Comparison of ENCODE assay signal across 9 mouse cellular contexts in genomic region chr11:65124913-65125418, GRCm38 (mm10). TPM values are rescaled to one million over a fixed set of nuclear protein-coding genes. Genes with fewer than 3 reads are reported as not detected.
DNase-seq lines count a peak whose midpoint lies in the region; ATAC-seq and TF ChIP-seq lines count a peak whose summit lies in the region.
"Had no signal": no experiment of that assay in that cellular context is flagged by ENCODE, and none has a peak within 500 bp of the region (broad histone marks: within the 10 kb centered on the region; RNA-seq: fewer than 3 reads in every experiment).

No protein-coding gene starts in this region.

- no peak overlapping the region for H3K4me2 ChIP-seq in intestine, embryonic 14.5 days (ENCODE audit: low read length)
- no peak overlapping the region for H3K4me2 ChIP-seq in lung, postnatal 0 days (replicated peaks; ENCODE audit: low read depth, low read length)
- no peak overlapping the region for H3K4me2 ChIP-seq in stomach, embryonic 16.5 days (ENCODE audit: low read depth, low read length)
- H3K4me2 ChIP-seq: liver, embryonic 13.5 days had no signal

- no peak overlapping the region for H3K9ac ChIP-seq in intestine, embryonic 14.5 days (ENCODE audit: low read length)
- no peak overlapping the region for H3K9ac ChIP-seq in lung, postnatal 0 days (replicated peaks; ENCODE audit: low read depth)
- no peak overlapping the region for H3K9ac ChIP-seq in stomach, embryonic 16.5 days (ENCODE audit: low read length)
- H3K9ac ChIP-seq: liver, embryonic 13.5 days had no signal

- whole genome bisulfite sequencing in intestine, embryonic 14.5 days = 44% methylated on average over 8 of the region's 8 CpGs
- WGBS in lung, postnatal 0 days = 37% methylated on average over 8 of the region's 8 CpGs
- WGBS in stomach, embryonic 16.5 days = 53% methylated on average over 8 of the region's 8 CpGs

- intact Hi-C loops in gastrocnemius, postnatal 36 days (cut with DNase I) = loop anchor here (5.0 kb wide), 1 partner anchor 33 kb away; no protein-coding TSS in a partner anchor

- no peak overlapping the region for H3K4me3 ChIP-seq in intestine, embryonic 14.5 days (ENCODE audit: low read depth, low read length)
- H3K4me3 ChIP-seq in lung, postnatal 0 days (ENCODE audit: low read depth, low read length) = no peak overlapping the region
- H3K4me3 ChIP-seq in stomach, embryonic 16.5 days (replicated peaks; ENCODE audit: low read length) = no peak overlapping the region
- H3K4me3 ChIP-seq: liver, embryonic 13.5 days had no signal

- no peaks in the 10 kb centered on the region for H3K9me3 ChIP-seq in intestine, embryonic 14.5 days (ENCODE audit: control insufficient read depth, low read length)
- H3K9me3 ChIP-seq in lung, postnatal 0 days (ENCODE audit: low read length) = no peaks in the 10 kb centered on the region
- no peaks in the 10 kb centered on the region for H3K9me3 ChIP-seq in stomach, embryonic 16.5 days (replicated peaks; ENCODE audit: control insufficient read depth, low read length)
- H3K9me3 ChIP-seq: liver, embryonic 13.5 days had no signal

- H3K27me3 ChIP-seq in intestine, embryonic 14.5 days (replicated peaks; ENCODE audit: control insufficient read depth, insufficient read depth, low read length) = no peaks in the 10 kb centered on the region
- H3K27me3 ChIP-seq in lung, postnatal 0 days (replicated peaks; ENCODE audit: insufficient read depth, low read length) = no peaks in the 10 kb centered on the region
- no peaks in the 10 kb centered on the region for H3K27me3 ChIP-seq in stomach, embryonic 16.5 days (ENCODE audit: control insufficient read depth, insufficient read depth, low read length)
- H3K27me3 ChIP-seq: liver, embryonic 13.5 days had no signal

- peak; percentile 55 for ATAC-seq in intestine, embryonic 14.5 days (replicated peaks; ENCODE audit: low FRiP score, low TSS enrichment, low read depth)
- ATAC-seq in lung, postnatal 0 days = peak; percentile 53
- peak; percentile 80; the same call in 1 of the 2 replicates for ATAC-seq in stomach, embryonic 16.5 days (ENCODE audit: insufficient read depth, low FRiP score)
- no peak for ATAC-seq in megakaryocyte, adult 5-6 weeks (ENCODE audit: poor library complexity, severe bottlenecking)

- no peaks in the 10 kb centered on the region for H3K36me3 ChIP-seq in intestine, embryonic 14.5 days (ENCODE audit: control insufficient read depth, insufficient read depth, low read length)
- H3K36me3 ChIP-seq in lung, postnatal 0 days (ENCODE audit: insufficient read depth, low read length) = no peaks in the 10 kb centered on the region
- H3K36me3 ChIP-seq in stomach, embryonic 16.5 days (ENCODE audit: control insufficient read depth, insufficient read depth, low read length) = no peaks in the 10 kb centered on the region
- H3K36me3 ChIP-seq: liver, embryonic 13.5 days had no signal

- no peak for TF ChIP-seq EP300 in lung, postnatal 0 days (IDR thresholded peaks at IDR 0.05)

- TF ChIP-seq CTCF in lung, postnatal 0 days (IDR thresholded peaks at IDR 0.05) = 0 out of 2 replicates have a peak, but pooled peaks have one; percentile 6

- peak; percentile 37 for DNase-seq in adrenal gland, adult 2 months
- no peak for DNase-seq in adrenal gland, postnatal 4 days (ENCODE audit: low spot score in 2 of 2)
- peak; percentile 46 for DNase-seq in embryo, embryonic 10.5 days (ENCODE audit: low spot score)
- peak; percentile 21 to 28 for DNase-seq in gastrocnemius, postnatal 36 days
- no peak for DNase-seq in intestine, embryonic 14.5 days (ENCODE audit: low spot score)
- peak; percentile 19 for DNase-seq in lung, postnatal 0 days (ENCODE audit: low spot score)
- DNase-seq: liver, embryonic 13.5 days had no signal

- peaks cover 12% of the 10 kb centered on the region for H3K4me1 ChIP-seq in intestine, embryonic 14.5 days (replicated peaks; ENCODE audit: control insufficient read depth, insufficient read depth, low read length)
- no peaks in the 10 kb centered on the region for H3K4me1 ChIP-seq in lung, postnatal 0 days (ENCODE audit: insufficient read depth, low read depth, low read length)
- peaks cover 6% of the 10 kb centered on the region; the same call in 1 of the 2 replicates for H3K4me1 ChIP-seq in stomach, embryonic 16.5 days (ENCODE audit: control insufficient read depth, insufficient read depth, low read length)
- H3K4me1 ChIP-seq: liver, embryonic 13.5 days had no signal

- no peak overlapping the region for H3K27ac ChIP-seq in intestine, embryonic 14.5 days (ENCODE audit: low read depth)
- H3K27ac ChIP-seq in lung, postnatal 0 days (ENCODE audit: low read length) = no peak overlapping the region
- H3K27ac ChIP-seq in stomach, embryonic 16.5 days (ENCODE audit: low read length) = peak overlapping the region; percentile 8; the same call in 1 of the 2 replicates
- H3K27ac ChIP-seq: liver, embryonic 13.5 days had no signal

RNA-seq across cellular contexts. Expression of gene 1700086D15Rik, which starts 34.7 kb away (rescaled TPM):
- total RNA-seq in adrenal gland, adult 2 months (2021) = not detected
- not detected in 2 replicates for polyA plus RNA-seq in adrenal gland, adult 2 months (2012; rRNA removed)
- under 1 TPM; 0.68 to 0.81 TPM for total RNA-seq in adrenal gland, postnatal 4 days (2021)
- under 1 TPM in 1 of 2 experiments, not detected in 1; 0.25 TPM for total RNA-seq in gastrocnemius, postnatal 36 days (2021)
- polyA plus RNA-seq in intestine, embryonic 14.5 days (2014; fragmentation: Nextera tagmentation; extraction: Ambion mirVana) = not detected in 2 replicates
- polyA plus RNA-seq in lung, postnatal 0 days (2015; fragmentation: Nextera tagmentation; extraction: Ambion mirVana) = 0.29 and 0.32 TPM in 2 replicates
- polyA plus RNA-seq in stomach, embryonic 16.5 days (2015; fragmentation: Nextera tagmentation; extraction: Ambion mirVana) = not detected in 2 replicates
- not detected in 2 replicates for total RNA-seq in megakaryocyte, adult 5-6 weeks (2015)
- not detected in 2 replicates for total RNA-seq in megakaryocyte, adult 5-6 weeks (2017)
- polyA plus RNA-seq: liver, embryonic 13.5 days had no signal

RNA-seq across cellular contexts. Expression of gene Arhgap44, which starts 37.8 kb away (rescaled TPM):
- 10 to 100 TPM in 1 of 2 experiments, 1 to 10 TPM in 1; 6.8 to 15.5 TPM for total RNA-seq in adrenal gland, adult 2 months (2021)
- 4.8 and 5.0 TPM in 2 replicates for polyA plus RNA-seq in adrenal gland, adult 2 months (2012; rRNA removed)
- 10 to 100 TPM in 1 of 2 experiments, 1 to 10 TPM in 1; 9.5 to 11.0 TPM for total RNA-seq in adrenal gland, postnatal 4 days (2021)
- total RNA-seq in gastrocnemius, postnatal 36 days (2021) = 1 to 10 TPM; 6.8 to 9.0 TPM
- polyA plus RNA-seq in intestine, embryonic 14.5 days (2014; fragmentation: Nextera tagmentation; extraction: Ambion mirVana) = 5.5 and 6.2 TPM in 2 replicates
- 31.2 and 33.7 TPM in 2 replicates for polyA plus RNA-seq in lung, postnatal 0 days (2015; fragmentation: Nextera tagmentation; extraction: Ambion mirVana)
- 5.5 and 5.9 TPM in 2 replicates for polyA plus RNA-seq in stomach, embryonic 16.5 days (2015; fragmentation: Nextera tagmentation; extraction: Ambion mirVana)
- not detected in 2 replicates for total RNA-seq in megakaryocyte, adult 5-6 weeks (2015)
- total RNA-seq in megakaryocyte, adult 5-6 weeks (2017) = not detected in 2 replicates

Comparison
In these comparisons a context has a peak if more than half of its experiments do, and no peak if none do; other contexts are left out.
1. DNase-seq: peak in adrenal gland, adult 2 months (single experiment), embryo, embryonic 10.5 days (single experiment), gastrocnemius, postnatal 36 days (2 of 2) and lung, postnatal 0 days (single experiment); none in adrenal gland, postnatal 4 days (0 of 2) and intestine, embryonic 14.5 days (single experiment).
2. RNA of gene Arhgap44, which starts 37.8 kb away (total RNA-seq): 6.8 to 15.5 TPM in adrenal gland, adult 2 months, 9.5 to 11.0 TPM in adrenal gland, postnatal 4 days and 6.8 to 9.0 TPM in gastrocnemius, postnatal 36 days; not detected in megakaryocyte, adult 5-6 weeks; every median in the first group is over 4 times any median in the second.